Mouse (Mus musculus): ENCODE data around the gene Fam19a2.

Gene Fam19a2

GRCm38 (mm10) chr10:123572342-123573070, 308.7 kb downstream of the Fam19a2 start:
- no peak for DNase-seq

GRCm38 (mm10) chr10:123577823-123578222, 314.0 kb downstream of the Fam19a2 start:
- DNase-seq, result no peak

GRCm38 (mm10) chr10:123579012-123579411, 315.2 kb downstream of the Fam19a2 start:
- no peak for DNase-seq

- no peak for DNase-seq
These were observed 331.2 kb downstream of the Fam19a2 start for GRCm38 (mm10) chr10:123595043-123595442.

GRCm38 (mm10) chr10:123597059-123597458, 333.3 kb downstream of the Fam19a2 start:
- no peak for DNase-seq

- DNase-seq, result peak; percentile 19
These were observed 341.9 kb downstream of the Fam19a2 start for GRCm38 (mm10) chr10:123605671-123606070.

GRCm38 (mm10) chr10:123626691-123627090, 362.9 kb downstream of the Fam19a2 start:
- no peak for DNase-seq

- DNase-seq, result no peak
These were observed 365.5 kb downstream of the Fam19a2 start for GRCm38 (mm10) chr10:123629248-123629744.

GRCm38 (mm10) chr10:123632029-123632428, 368.2 kb downstream of the Fam19a2 start:
- no peak for DNase-seq

- DNase-seq, result no peak
These were observed 372.9 kb downstream of the Fam19a2 start for GRCm38 (mm10) chr10:123636655-123637054.

- no peak for DNase-seq
These were observed 373.7 kb downstream of the Fam19a2 start for GRCm38 (mm10) chr10:123637496-123637895.

- no peak for DNase-seq
These were observed 381.8 kb downstream of the Fam19a2 start for GRCm38 (mm10) chr10:123645568-123645967.

GRCm38 (mm10) chr10:123671208-123671607, 407.4 kb downstream of the Fam19a2 start:
- DNase-seq, result no peak

GRCm38 (mm10) chr10:123678284-123678864, 414.6 kb downstream of the Fam19a2 start:
- DNase-seq, result no peak

- no peak for DNase-seq
These were observed 419.0 kb downstream of the Fam19a2 start for GRCm38 (mm10) chr10:123682718-123683255.

GRCm38 (mm10) chr10:123692186-123692925, 428.6 kb downstream of the Fam19a2 start:
- no peak for DNase-seq

- no peak for DNase-seq
These were observed 429.1 kb downstream of the Fam19a2 start for GRCm38 (mm10) chr10:123692926-123693224.

GRCm38 (mm10) chr10:123702595-123702994, 438.8 kb downstream of the Fam19a2 start:
- no peak for DNase-seq

GRCm38 (mm10) chr10:123707026-123707425, 443.2 kb downstream of the Fam19a2 start:
- no peak for DNase-seq

- no peak for DNase-seq
These were observed 446.9 kb downstream of the Fam19a2 start for GRCm38 (mm10) chr10:123710738-123711137.

GRCm38 (mm10) chr10:123721952-123722460, 458.2 kb downstream of the Fam19a2 start:
- DNase-seq, result no peak

- DNase-seq, result no peak
These were observed 459.8 kb downstream of the Fam19a2 start for GRCm38 (mm10) chr10:123723641-123724040.

- no peak for DNase-seq
These were observed 484.5 kb downstream of the Fam19a2 start for GRCm38 (mm10) chr10:123748317-123748716.

All from lung, postnatal 14 days (tissue).